Mouse (Mus musculus) cerebellum, adult 11-12 months (tissue): ENCODE data around the gene Acp4.
"Not testable (repeated sequence)": the region's sequence is repeated elsewhere in the genome, so short reads cannot be mapped to it uniquely, and the experiment has no call there.

Source experiments
- DNase-seq: peaks from one replicate; pipeline ENCODE4 v3.0.0; 2022

The Acp4 gene

DNA sequence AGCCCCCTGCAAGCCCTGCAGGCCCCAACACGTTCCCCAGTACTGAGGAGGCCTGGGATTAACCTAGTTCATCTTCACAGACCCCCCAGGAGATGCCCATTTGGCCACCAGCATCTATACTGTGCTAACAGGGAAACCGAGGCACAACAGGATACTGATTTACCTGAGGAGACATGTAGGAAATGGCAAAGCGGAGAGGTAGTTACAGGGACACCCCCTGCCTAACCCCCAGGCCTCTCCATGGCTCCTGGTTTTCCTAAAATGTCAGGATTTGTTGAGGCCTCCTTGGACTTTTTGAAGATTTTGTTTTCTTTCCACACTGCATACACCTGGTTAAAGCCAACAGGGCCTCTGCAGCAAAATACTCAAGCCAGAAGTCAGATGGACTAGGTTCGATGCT, at the start of gene Acp4:
Gene Acp4 (minus strand): TSS at position 101 of the 400 bp plus-strand sequence.
- no peak for DNase-seq

DNA sequence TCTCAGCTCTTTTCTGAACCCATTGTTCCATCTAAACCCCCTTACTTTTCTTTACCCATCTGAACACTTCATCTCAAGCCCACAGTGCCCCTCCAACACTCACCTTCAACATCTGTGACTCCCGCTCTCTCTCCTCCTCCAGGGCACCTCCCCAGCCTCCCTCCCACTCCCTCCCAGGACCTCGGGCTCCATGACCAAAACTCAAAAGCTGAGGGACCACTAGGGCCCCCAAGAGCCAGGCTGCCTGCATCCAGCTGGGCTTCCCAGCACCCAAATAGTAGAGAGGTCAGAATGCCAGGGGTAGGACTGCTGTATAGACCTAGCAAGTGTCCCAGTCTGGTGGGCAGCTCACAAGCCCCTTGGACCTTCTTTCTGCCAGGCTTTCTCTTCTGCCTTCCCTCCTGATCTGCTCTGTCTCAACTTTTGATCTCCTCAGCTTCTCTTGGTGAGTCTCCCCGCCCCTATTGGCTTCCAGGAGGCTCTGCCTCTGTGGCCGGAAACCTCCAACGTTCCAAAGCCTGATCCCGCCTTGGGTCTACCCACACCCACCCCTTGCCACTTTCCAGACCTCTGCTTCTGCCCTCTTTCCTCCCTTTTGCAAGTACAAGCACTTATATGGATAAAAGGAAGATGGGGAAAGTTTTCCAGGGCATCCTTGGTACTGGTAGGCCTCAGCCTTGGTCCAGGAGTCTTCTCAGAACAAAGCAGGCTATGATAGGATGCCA, 49.5 kb upstream of the Acp4 start, which contains the start of gene Clec11a:
Gene Clec11a (minus strand): TSS at position 387 of the 725 bp plus-strand sequence.
- DNase-seq, result peak; percentile 64

DNA sequence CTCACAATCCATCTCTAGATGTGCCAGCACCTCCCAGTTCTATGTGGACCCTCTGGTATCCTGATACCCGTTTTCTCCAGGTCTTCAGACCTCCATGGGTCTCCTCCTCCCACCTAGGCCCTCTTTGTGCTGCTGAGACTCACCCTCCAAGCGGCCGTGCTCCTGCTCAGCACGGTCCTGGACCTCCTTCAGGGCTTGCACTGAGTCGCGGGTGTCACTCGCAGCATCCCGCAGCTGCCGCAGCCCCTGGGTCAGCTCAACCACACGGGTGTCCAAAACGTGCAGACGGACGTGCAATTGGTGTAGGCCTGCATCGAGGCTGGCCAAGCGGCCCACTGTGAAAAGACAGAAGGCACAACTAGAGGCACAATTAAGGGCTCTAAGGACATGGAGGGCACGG, 48.5 kb upstream of the Acp4 start:
- no peak for DNase-seq

DNA sequence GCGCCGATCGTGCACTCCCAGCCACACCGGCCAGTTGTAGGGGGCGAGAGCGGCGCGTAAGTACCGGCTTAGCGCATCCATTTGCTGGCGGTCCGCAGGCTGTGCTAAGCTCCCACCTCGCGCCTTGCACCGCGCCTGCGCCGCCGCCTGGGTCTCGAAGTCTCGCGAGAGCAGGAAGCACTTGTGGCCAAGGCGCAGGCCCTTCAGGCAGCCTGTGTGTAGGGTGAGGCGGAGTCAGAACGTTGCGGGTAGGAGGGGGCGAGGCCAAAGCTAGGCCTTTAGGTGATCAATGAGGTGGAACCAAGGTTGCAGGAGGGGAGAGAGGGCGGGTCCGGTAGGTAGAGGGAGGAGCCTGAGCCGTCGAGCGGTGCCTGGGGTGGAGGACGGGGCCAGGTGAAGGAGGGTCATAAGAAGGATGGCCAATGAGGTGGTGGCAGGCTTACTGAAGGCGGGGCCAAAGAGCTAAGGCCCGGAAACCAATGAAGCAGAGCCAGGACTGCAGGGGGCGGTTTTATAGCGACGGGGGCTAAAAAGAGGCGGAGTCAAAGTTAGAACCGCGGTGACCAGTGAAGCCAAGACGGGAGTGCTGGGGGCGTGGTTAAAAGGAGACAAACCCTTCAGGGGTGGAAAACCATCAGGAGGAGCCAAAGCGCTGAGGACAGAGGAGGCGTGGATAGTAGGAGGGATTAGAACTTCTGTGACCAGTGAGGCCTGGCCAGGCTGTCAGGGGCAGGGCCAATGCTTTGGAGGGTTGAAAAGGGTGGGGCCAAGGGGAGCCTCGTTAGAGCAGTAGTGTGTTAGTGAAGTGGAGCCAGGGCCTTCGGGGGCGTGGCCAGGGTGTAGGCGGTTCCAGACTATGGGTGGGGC, 47.8 kb upstream of the Acp4 start:
- peak; percentile 100 for DNase-seq

DNA sequence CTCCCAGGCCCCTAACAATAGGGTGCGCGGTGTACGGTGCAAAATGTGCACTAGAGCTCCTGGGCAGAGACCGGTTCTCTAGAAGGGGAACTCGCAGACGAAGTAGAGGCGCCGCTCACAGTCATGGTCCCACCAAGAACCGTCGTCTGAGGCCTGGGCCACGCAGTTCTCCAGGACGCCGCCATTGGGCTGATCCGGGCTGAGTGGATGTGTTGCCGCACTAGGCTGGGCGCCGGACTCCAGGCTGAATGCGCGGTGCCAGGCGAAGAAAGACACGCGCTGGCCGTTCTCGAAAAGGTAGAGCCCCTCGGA, 47.2 kb upstream of the Acp4 start:
- DNase-seq, result no peak

DNA sequence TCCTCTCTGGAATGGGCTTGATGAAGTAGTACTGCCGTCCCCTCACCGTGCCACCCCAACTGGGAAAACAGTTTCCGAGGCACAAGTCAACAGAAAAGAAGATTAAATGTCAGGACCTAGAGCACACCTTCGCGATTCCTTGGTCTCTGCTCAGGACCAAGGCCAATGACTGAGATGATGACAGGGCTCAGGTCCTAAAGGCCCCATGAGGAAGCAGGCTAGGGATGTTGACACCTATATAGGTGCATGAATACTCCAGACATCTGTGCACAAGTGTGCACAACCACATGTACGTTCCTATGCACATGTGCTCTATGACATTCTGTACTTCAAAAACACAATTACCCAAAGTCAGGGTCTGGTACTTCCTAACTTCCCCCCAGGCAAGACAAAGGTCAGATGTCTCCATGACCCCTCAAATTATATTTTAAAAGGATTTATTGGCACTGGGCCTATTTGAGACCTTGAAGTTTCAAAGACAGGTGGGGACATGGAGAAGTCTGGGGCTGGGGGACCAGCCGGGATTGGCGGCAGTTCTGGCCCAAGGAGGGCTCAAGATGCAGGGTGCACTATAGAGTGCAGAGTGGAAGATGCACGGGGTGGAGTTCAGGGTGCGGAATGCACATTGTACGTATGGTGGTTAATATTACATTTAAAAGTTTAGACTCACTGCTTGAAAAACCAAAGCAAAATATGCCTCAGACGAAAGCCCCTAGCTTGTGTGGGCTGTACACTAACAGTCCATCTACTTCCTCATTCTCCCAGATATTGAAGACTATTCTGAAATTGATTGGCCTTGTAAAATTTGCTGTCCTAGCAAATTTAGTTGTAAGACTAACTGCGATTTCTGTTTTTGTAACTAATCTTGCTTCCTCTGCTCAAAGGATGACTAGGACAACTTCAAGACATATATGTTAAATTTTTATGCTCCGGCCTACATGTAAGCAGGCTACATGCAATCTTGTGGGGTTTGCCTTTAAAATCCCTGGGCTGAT, 46.5 kb upstream of the Acp4 start:
- peak; percentile 62 for DNase-seq

DNA sequence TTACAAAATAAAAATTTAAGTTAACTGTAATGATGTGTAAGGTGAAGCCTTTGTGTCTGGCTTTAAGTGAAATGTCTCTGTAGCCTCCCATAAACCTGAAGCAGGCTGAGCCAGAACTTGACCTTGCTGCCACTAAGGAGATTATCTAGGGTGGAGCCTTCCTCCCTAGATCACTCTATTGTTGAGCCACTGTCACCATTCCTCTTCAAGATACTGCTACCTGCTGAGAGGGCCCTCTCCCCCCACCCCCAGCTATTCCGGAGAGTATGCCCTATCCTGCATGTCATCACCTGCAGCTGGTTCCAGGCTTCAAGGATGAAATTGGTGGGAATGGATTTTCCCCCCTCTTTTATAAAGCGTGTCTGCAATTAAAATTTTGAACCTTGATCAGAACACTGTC, 40.3 kb upstream of the Acp4 start:
- not testable (repeated sequence) for DNase-seq

DNA sequence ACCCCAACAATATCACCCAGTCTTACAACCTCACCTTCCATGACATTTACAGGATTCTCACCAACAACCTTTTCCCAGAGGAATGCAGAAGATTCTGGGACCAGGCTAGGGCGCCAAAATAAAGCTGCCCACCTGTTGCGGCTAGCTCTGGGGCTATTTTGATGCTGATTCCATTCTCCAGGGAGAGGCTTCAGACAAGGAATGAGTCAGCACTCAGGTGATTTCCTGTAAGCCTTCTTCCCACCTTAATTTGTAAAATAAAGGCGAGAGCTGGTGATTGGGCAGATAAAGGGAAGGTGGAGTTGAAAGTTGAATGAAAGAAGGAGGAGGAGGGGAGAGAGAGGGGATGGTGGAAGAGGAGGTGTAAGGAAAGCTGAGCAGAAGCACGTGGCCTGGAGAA, 34.2 kb upstream of the Acp4 start:
- no peak for DNase-seq

DNA sequence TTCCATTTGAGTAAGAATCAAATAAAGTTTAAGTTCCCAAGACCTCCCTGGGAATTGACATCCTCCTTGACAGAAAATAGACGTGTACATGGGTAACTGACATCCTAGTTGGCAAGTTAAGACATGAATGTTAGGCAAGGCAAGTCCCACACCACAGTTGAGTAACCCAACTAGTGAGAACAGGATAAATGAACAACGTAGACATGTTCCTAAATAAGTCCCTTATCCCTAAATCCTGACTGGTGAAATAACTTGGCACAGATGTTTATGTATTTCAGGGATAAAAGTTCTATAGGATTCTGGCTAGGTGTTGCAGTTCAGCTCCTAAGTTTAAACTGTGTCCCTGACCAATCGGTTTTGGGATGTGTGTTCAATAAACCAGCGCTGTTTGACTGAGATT, 33.8 kb upstream of the Acp4 start:
- DNase-seq, result no peak

DNA sequence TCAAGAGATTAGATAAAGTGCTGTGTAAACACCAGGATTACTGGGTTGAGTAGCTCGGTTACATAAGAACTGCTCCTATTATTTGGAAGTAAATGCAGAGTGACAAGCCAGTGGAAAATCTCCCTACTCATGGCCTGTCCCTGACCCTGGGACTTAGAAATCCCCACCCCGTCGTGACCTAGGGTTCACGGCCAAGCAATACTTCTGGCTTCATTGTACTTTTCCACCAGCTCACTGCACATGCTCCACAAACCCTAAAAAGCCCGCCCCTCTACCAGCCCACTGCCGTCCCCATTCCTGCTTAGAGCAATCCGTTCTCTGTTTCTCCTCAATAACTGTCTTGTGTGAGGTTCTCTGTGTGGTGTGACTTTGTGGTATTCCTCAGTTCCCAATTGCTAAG, 30.6 kb upstream of the Acp4 start:
- no peak for DNase-seq

DNA sequence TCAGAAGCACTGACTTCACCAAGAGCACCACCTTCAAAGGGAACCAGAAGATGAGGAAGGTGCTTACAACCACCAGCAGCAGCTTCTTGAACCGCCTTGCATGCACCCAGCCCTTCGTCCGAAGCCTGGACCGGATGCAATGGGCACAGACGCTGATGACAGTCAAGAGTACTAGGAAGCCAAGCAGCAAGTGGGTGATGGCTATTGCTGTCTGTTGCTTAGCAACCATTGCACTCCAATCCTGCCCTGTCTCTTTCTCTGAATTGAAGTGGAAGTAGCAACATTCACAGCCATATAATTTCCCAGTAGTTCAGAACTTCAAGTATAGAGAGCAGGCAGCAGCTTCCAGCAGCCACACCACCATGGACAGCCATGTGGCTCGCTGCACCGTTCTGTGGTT, 24.4 kb upstream of the Acp4 start:
- no peak for DNase-seq

DNA sequence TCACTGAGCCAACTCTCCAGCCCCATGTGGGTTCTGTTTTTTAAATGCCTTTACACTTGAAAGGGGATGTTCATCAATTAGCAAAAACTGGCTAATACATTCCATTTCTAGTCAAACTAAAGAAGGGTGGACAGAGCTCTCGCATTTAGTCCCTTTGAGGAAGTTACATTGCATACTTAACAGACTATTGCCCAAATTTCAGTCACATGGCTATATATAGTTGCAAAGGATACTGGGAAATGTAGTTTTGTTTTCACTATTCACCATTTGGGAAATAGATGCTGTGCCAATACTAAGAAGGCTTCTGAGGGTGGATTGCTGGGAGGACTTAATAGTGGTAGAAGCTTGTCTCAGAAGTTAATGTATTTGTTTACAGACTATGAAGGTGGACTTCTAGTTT, 23.8 kb upstream of the Acp4 start:
- no peak for DNase-seq

DNA sequence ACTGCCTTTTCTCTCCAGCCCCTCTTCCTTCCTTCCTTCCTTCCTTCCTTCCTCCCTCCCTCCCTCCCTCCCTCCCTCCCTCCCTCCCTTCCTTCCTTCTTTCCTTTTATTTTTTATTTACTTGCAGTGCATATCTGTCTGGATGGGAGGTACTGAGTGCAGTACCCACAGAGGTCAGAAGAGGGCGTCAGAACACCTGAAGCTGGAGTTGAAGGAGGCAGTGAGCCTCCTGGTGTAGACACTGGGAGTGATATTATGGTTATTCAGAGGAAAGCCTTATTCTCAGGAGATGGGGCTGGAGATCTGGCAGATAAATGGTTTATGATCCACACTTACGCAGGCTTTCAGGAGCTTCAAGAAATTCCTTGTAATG, 20.1 kb upstream of the Acp4 start:
- DNase-seq, result peak; percentile 71

DNA sequence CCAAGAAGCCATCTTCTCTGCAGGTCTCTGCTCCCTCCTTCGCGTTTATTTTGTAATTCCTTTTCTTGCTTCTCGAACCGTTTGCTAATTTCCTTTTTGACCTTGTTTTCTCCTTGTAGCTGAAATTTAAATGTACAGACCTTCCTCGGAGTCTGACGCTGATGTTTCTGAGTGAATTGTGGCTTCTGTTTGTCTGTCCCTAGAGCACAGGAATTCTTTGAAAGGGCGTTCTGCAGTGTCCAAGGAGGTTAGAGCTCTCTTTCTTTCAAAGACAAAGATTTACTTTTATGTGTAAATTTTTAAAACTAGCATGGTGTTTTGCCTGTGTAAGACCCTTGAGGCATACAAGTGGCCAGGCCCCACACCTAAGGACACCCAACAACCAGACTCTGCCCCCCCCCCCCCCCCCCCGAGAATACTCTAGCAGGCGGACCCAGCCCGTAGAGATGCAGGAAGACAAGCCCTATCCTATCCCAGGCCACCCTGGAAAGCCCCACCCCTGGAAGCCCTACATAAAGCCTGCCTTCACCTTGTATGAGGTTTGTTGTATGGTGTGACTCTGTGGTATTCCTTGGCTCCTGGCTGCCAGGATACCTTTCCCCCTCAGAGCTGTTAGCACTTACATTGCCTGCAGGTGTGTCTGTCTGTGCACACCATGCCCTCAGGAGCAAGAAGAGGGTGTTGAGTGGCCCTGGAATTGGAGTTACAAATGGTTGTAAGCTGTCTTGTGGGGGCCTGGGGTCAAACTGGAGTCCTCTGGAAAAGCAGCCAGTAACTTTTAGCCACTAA, 19.5 kb upstream of the Acp4 start:
- no peak for DNase-seq

DNA sequence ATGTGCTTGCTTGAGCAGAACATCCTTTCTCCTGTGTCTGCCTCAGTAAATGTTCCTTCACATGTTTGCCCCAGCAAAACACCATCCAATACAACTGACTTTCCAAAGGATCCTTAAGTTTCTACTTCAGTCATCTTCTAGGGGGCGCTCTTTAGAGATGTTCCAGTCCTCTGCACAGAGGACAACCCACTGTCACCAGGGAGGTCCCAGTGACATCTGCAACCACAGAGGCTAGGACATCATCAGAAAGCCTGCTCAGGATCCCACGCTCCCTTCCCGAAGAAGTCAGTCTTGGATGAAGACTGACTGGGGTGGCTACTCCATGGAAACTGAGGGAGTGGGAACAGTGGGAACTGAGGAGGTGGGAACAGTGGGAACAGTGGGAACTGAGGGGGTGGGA, 18.4 kb upstream of the Acp4 start:
- no peak for DNase-seq

DNA sequence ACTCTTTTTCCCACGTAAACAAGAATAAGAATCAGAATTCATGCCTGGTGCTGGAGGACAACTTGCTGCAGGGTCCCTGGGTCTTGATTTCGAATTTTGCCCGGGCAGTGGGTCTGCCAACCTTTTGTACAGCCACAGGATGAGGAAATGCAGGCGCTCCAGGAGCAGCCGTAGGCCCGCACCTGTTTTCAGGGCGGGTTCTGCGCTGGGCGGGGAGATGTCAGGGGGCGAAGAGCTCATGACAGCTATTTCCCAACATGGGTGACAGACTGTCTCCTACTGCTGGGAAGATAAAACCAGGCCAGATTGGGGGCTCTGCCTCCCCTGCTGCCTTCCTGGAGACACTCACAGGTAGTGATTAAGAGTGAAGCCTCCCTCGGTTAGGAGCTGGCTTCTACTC, 16.9 kb upstream of the Acp4 start:
- DNase-seq, result no peak

DNA sequence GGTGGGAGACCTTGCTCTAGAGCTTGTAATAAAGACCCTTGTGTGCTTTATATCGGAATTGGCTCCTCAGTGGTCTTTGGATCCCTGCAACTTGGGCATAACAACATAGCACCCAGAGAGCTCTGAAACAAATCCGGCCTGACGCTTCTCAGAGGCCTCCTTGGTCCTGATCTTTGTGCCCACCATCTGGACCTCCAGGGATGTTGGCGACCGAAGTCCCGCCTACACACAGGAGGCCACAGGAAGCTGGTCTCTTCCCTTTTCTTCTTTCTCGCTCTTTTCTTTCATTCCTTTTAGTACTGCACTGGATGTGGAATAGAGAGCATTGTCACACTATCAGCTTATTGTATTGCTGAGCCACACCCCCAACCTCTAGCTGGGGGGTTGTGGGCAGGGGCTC, 16.3 kb upstream of the Acp4 start:
- DNase-seq, result no peak

DNA sequence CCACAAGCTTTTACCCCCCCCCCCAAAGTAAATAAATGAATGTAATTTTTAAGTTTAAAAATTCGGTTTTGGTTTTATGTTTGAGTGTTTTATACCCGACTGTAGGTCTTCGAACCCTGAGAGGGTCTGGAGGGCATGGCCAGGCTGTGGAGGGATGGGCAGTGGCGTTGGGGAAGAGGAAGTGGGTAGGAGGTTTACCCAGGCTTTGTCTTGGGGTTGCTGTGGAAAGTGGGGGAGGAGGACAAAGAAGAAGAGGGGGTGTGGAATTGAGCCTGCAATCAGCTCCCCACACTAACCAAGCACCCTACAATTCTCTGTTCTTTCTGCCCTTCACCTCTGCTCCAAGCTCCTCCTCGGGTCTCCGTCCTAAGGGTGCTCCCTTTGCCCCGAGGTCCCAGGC, 15.4 kb upstream of the Acp4 start:
- no peak for DNase-seq

DNA sequence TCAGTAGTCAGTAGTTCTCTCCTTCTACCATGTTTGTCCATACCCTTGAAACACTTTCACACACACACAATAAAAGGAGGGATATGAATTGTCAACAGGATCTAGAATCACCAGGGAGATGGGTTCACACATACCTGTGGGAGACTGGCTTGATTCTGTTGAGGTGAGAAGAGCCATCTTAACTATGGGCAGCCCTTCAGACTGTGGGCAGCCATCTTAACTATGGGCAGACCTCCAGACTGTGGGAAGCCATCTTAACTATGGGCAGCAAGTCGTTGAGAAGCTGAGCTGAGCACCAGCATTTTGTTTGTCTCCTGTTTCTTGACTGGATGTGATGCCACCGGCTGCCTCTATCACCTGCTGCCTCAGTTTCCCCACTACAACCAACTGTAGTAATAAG, 14.1 kb upstream of the Acp4 start:
- DNase-seq, result no peak

DNA sequence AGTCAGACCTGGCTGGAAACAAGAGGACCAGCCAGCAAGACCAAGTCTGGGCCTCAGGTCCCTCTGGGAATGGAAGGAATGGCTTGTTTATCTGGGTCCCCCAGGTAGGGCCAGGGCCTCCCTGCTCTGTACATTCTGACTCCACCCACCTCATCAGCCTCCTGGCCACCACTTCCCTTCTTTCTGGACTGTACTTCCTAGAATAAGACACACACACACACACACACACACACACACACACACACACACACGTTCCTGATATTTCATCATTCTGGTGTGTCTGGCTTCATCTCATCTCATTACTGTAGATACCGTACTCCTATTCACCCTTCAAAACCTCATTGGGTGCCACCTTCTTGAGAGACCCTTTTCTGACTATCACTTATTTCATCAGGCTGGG, 12.2 kb upstream of the Acp4 start:
- no peak for DNase-seq

DNA sequence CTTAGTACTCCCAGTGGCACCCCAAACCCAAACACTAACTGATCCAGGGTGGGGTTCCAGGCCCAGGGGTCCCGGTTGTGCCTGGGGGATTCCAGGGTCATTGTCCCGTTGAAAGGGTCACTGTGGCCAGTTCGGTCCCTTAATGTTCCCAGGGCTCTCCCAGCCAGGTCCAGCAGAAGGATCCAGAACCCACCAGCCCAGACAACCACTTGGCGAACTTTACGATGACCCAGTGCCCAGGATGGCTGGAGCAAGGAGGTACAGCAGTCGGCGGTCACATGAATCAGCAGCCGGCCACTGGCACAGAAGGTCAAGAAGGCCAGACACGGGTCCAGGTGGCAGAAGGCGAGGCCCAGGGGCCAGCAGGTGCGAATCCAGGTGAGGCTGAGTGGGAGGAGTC, 10.9 kb upstream of the Acp4 start:
- no peak for DNase-seq
